Mouse (Mus musculus) kidney, postnatal 25 days (tissue): ENCODE data around the gene Zfp644.
"Not testable (repeated sequence)": the region's sequence is repeated elsewhere in the genome, so short reads cannot be mapped to it uniquely, and the experiment has no call there.

Source experiments
- DNase-seq, 2 experiments: peaks; one replicate each; pipeline ENCODE4 v3.0.0; 2021; ENCODE audit warnings: mixed read lengths in 2 of 2

The Zfp644 gene

GRCm38 (mm10) chr5:106696396-106697337 is at the start of gene Zfp644:
Gene Zfp644, minus strand, starts transcription at chr5:106697287.
- peak; percentile 83 to 92 for DNase-seq

- no peak for DNase-seq
Observed at GRCm38 (mm10) chr5:106739716-106740115, 42.6 kb upstream of the Zfp644 start.

GRCm38 (mm10) chr5:106723487-106723886 is 26.4 kb upstream of the Zfp644 start:
- no peak for DNase-seq

GRCm38 (mm10) chr5:106722771-106723170 is 25.7 kb upstream of the Zfp644 start:
- no peak for DNase-seq

GRCm38 (mm10) chr5:106711870-106712277 is 14.8 kb upstream of the Zfp644 start:
- no peak for DNase-seq

- DNase-seq = no peak
Observed at GRCm38 (mm10) chr5:106711220-106711726, 14.2 kb upstream of the Zfp644 start.

- DNase-seq = no peak
Observed at GRCm38 (mm10) chr5:106710611-106711010, 13.5 kb upstream of the Zfp644 start.

- DNase-seq = no peak
Observed at GRCm38 (mm10) chr5:106710085-106710409, 13.0 kb upstream of the Zfp644 start.

GRCm38 (mm10) chr5:106709388-106710084 is 12.4 kb upstream of the Zfp644 start:
- no peak for DNase-seq

GRCm38 (mm10) chr5:106706363-106706762 is 9.3 kb upstream of the Zfp644 start:
- DNase-seq = no peak

GRCm38 (mm10) chr5:106705162-106705561 is 8.1 kb upstream of the Zfp644 start:
- no peak for DNase-seq

GRCm38 (mm10) chr5:106695681-106696395 is 1.2 kb downstream of the Zfp644 start:
- DNase-seq = peak; percentile 70 to 89

GRCm38 (mm10) chr5:106695141-106695540 is 1.9 kb downstream of the Zfp644 start:
- no peak for DNase-seq

- DNase-seq = no peak
Observed at GRCm38 (mm10) chr5:106694683-106695082, 2.4 kb downstream of the Zfp644 start.

GRCm38 (mm10) chr5:106693034-106693433 is 4.1 kb downstream of the Zfp644 start:
- DNase-seq = peak in 1 of 2 experiments; percentile 20

GRCm38 (mm10) chr5:106680636-106681458 is 16.2 kb downstream of the Zfp644 start:
- DNase-seq = no peak

GRCm38 (mm10) chr5:106679659-106680058 is 17.4 kb downstream of the Zfp644 start:
- no peak for DNase-seq

- DNase-seq = not testable (repeated sequence)
Observed at GRCm38 (mm10) chr5:106678823-106679222, 18.3 kb downstream of the Zfp644 start.

GRCm38 (mm10) chr5:106676784-106677183 is 20.3 kb downstream of the Zfp644 start:
- DNase-seq = no peak

- no peak for DNase-seq
Observed at GRCm38 (mm10) chr5:106672597-106672996, 24.5 kb downstream of the Zfp644 start.

- no peak for DNase-seq
Observed at GRCm38 (mm10) chr5:106671893-106672292, 25.2 kb downstream of the Zfp644 start.

GRCm38 (mm10) chr5:106664910-106665309 is 32.2 kb downstream of the Zfp644 start:
- no peak for DNase-seq
